Mouse (Mus musculus) heart, embryonic 12.5 days (tissue): ENCODE data around the gene D17Wsu92e. TPM values are rescaled to one million over a fixed set of nuclear protein-coding genes. Genes with fewer than 3 reads are reported as not detected.
"Not testable (repeated sequence)": the region's sequence is repeated elsewhere in the genome, so short reads cannot be mapped to it uniquely, and the experiment has no call there.

Experiments
- ATAC-seq: fragments of 200-750 bp; cut with Nextera tagmentation; 2 replicates; pipeline ENCODE4 v1.8.0; 2017; ENCODE audit warnings: moderate TSS enrichment, moderate library complexity; ENCODE audit not compliant: insufficient number of reproducible peaks, low FRiP score
- H3K27ac ChIP-seq: fragments of 300-500 bp; sonication (generic); 2 replicates; pipeline ENCODE4 v1.5.1; 2016; ENCODE audit warnings: mild to moderate bottlenecking, moderate library complexity; ENCODE audit not compliant: poor library complexity, severe bottlenecking
- H3K27me3 ChIP-seq: fragments of 300-500 bp; sonication (generic); replicated peaks from 2 replicates; pipeline ENCODE4 v1.6.1; 2016; ENCODE audit warnings: mild to moderate bottlenecking, moderate library complexity
- H3K36me3 ChIP-seq: fragments of 300-500 bp; sonication (generic); 2 replicates; pipeline ENCODE4 v1.6.1; 2016; ENCODE audit warnings: mild to moderate bottlenecking, moderate library complexity
- H3K4me1 ChIP-seq: fragments of 300-500 bp; sonication (generic); replicated peaks from 2 replicates; pipeline ENCODE4 v1.6.1; 2016; ENCODE audit warnings: mild to moderate bottlenecking
- H3K4me2 ChIP-seq: fragments of 300-500 bp; sonication (generic); 2 replicates; pipeline ENCODE4 v1.6.1; 2016; ENCODE audit warnings: mild to moderate bottlenecking, moderate library complexity
- H3K4me3 ChIP-seq: fragments of 300-500 bp; sonication (generic); 2 replicates; pipeline ENCODE4 v1.5.1; 2016; ENCODE audit warnings: mild to moderate bottlenecking
- H3K9ac ChIP-seq: fragments of 300-500 bp; sonication (generic); 2 replicates; pipeline ENCODE4 v1.6.1; 2016; ENCODE audit warnings: mild to moderate bottlenecking, moderate library complexity
- H3K9me3 ChIP-seq: fragments of 300-500 bp; sonication (generic); replicated peaks from 2 replicates; pipeline ENCODE4 v1.6.1; 2016; ENCODE audit warnings: mild to moderate bottlenecking, moderate library complexity
- WGBS: fragments of 180-500 bp; shearing (Covaris S2); methylation state at CpG from one replicate; pipeline ENCODE4 v1.1.7; 2016; 5-methylcytosine and 5-hydroxymethylcytosine counted together
- polyA plus RNA-seq: library from polyadenylated mRNA; unstranded; fragments of >200 nt; fragmentation: Nextera tagmentation; extraction: Ambion mirVana; gene quantifications from 2 replicates; pipeline ENCODE4 v1.2.1, GENCODE M21; 2016

The D17Wsu92e gene
- polyA plus RNA-seq, 1 experiment from 2014 or later, result 15.1 TPM

GRCm38 (mm10) chr17:27839469-27840252, 19.2 kb upstream of the D17Wsu92e start:
- Histone ChIP-seq H3K27ac (peak overlapping the region; percentile 36; the same call in 1 of the 2 replicates), H3K4me1 (peaks cover 6% of the 10 kb centered on the region), H3K4me3 (peak overlapping the region; percentile 97), H3K4me2 (peak overlapping the region; percentile 72), H3K27me3 (peaks cover 8% of the 10 kb centered on the region; the same call in 1 of the 2 replicates), H3K36me3 (peaks cover 30% of the 10 kb centered on the region), H3K9me3 (no peaks in the 10 kb centered on the region), H3K9ac (peak overlapping the region; percentile 92)
- WGBS, result 2% methylated on average over 35 of the region's 35 CpGs
- peak; percentile 95 for ATAC-seq

- H3K4me2 ChIP-seq, H3K9me3 ChIP-seq, H3K27ac ChIP-seq, H3K9ac ChIP-seq, H3K4me3 ChIP-seq, ATAC-seq, H3K4me1 ChIP-seq: not testable (repeated sequence)
- WGBS, result 74% methylated on average over 4 of the region's 4 CpGs
- Histone ChIP-seq H3K27me3 (peaks cover 17% of the 10 kb centered on the region; the same call in 1 of the 2 replicates), H3K36me3 (peaks cover 14% of the 10 kb centered on the region)
These were observed 17.4 kb upstream of the D17Wsu92e start, which contains the start of gene Snrpc for GRCm38 (mm10) chr17:27837850-27838249. Gene Snrpc (plus strand): TSS chr17:27838150.

GRCm38 (mm10) chr17:27830411-27830810, 10.0 kb upstream of the D17Wsu92e start:
- Histone ChIP-seq H3K27me3 (peaks cover 9% of the 10 kb centered on the region; the same call in 1 of the 2 replicates), H3K4me2 (no peak overlapping the region), H3K4me1 (peaks cover 15% of the 10 kb centered on the region), H3K27ac (no peak overlapping the region), H3K36me3 (no peaks in the 10 kb centered on the region), H3K4me3 (no peak overlapping the region), H3K9me3 (0 out of 2 replicates have a peak, but pooled peaks cover 2% of the 10 kb centered on the region), H3K9ac (no peak overlapping the region)
- 46% methylated on average over 7 of the region's 7 CpGs for WGBS
- no peak for ATAC-seq

GRCm38 (mm10) chr17:27827511-27827910, 7.1 kb upstream of the D17Wsu92e start:
- Histone ChIP-seq H3K9ac (no peak overlapping the region), H3K36me3 (no peaks in the 10 kb centered on the region), H3K4me3 (no peak overlapping the region), H3K27ac (no peak overlapping the region), H3K4me1 (peaks cover 15% of the 10 kb centered on the region), H3K27me3 (no peaks in the 10 kb centered on the region), H3K4me2 (no peak overlapping the region), H3K9me3 (0 out of 2 replicates have a peak, but pooled peaks cover 2% of the 10 kb centered on the region)
- ATAC-seq, result no peak
- 44% methylated on average over 6 of the region's 6 CpGs for WGBS

- peak overlapping the region; percentile 13; the same call in 1 of the 2 replicates for H3K27ac ChIP-seq
- ATAC-seq, result no peak
These were observed 6.5 kb upstream of the D17Wsu92e start for GRCm38 (mm10) chr17:27826908-27827383.

GRCm38 (mm10) chr17:27825984-27826905, 5.8 kb upstream of the D17Wsu92e start:
- WGBS, result 3% methylated on average over 22 of the region's 22 CpGs
- ATAC-seq, result peak; percentile 84
- Histone ChIP-seq H3K4me1 (peaks cover 21% of the 10 kb centered on the region), H3K9ac (peak overlapping the region; percentile 63), H3K9me3 (0 out of 2 replicates have a peak, but pooled peaks cover 2% of the 10 kb centered on the region), H3K36me3 (no peaks in the 10 kb centered on the region), H3K4me2 (peak overlapping the region; percentile 69), H3K27me3 (no peaks in the 10 kb centered on the region), H3K27ac (peak overlapping the region; percentile 45; the same call in 1 of the 2 replicates), H3K4me3 (peak overlapping the region; percentile 44)

More at GRCm38 (mm10) chr17:27826908-27827383, 6.5 kb upstream of the D17Wsu92e start:
- no peaks in the 10 kb centered on the region for H3K27me3 ChIP-seq
- peaks cover 15% of the 10 kb centered on the region for H3K4me1 ChIP-seq
- under 1% methylated on average over 8 of the region's 9 CpGs for WGBS
- H3K9me3 ChIP-seq, result 0 out of 2 replicates have a peak, but pooled peaks cover 2% of the 10 kb centered on the region
- peak overlapping the region; percentile 44 for H3K4me3 ChIP-seq
- H3K36me3 ChIP-seq, result no peaks in the 10 kb centered on the region
- H3K4me2 ChIP-seq, result peak overlapping the region; percentile 69
- peak overlapping the region; percentile 63 for H3K9ac ChIP-seq

- Histone ChIP-seq H3K36me3 (no peaks in the 10 kb centered on the region), H3K9ac (no peak overlapping the region), H3K27ac (no peak overlapping the region), H3K4me1 (peaks cover 25% of the 10 kb centered on the region), H3K27me3 (no peaks in the 10 kb centered on the region), H3K9me3 (0 out of 2 replicates have a peak, but pooled peaks cover 2% of the 10 kb centered on the region), H3K4me3 (0 out of 2 replicates have a peak overlapping the region, but pooled peaks have one; percentile 44), H3K4me2 (peak overlapping the region; percentile 69)
- 35% methylated on average over 3 of the region's 3 CpGs for WGBS
- ATAC-seq, result no peak
These were observed 5.1 kb upstream of the D17Wsu92e start for GRCm38 (mm10) chr17:27825539-27825938.

- Histone ChIP-seq H3K9me3 (no peaks in the 10 kb centered on the region), H3K4me1 (peaks cover 25% of the 10 kb centered on the region), H3K27me3 (no peaks in the 10 kb centered on the region), H3K4me2 (no peak overlapping the region), H3K36me3 (no peaks in the 10 kb centered on the region), H3K9ac (no peak overlapping the region), H3K4me3 (no peak overlapping the region), H3K27ac (no peak overlapping the region)
- WGBS, result 60% methylated on average over 1 of the region's 1 CpGs
- no peak for ATAC-seq
These were observed 4.5 kb upstream of the D17Wsu92e start for GRCm38 (mm10) chr17:27824941-27825340.

GRCm38 (mm10) chr17:27823142-27823905, 2.9 kb upstream of the D17Wsu92e start:
- ATAC-seq, result no peak
- Histone ChIP-seq H3K9me3 (no peaks in the 10 kb centered on the region), H3K4me1 (peaks cover 35% of the 10 kb centered on the region), H3K27ac (no peak overlapping the region), H3K9ac (no peak overlapping the region), H3K27me3 (no peaks in the 10 kb centered on the region), H3K4me2 (no peak overlapping the region), H3K4me3 (no peak overlapping the region), H3K36me3 (no peaks in the 10 kb centered on the region)
- 79% methylated on average over 9 of the region's 9 CpGs for WGBS
